Mouse (Mus musculus) heart, postnatal 4 days (tissue): Measurements from ENCODE around the gene Neo1. TPM values are rescaled to one million over a fixed set of nuclear protein-coding genes. Genes with fewer than 3 reads are reported as not detected.
"Not testable (repeated sequence)": the region's sequence is repeated elsewhere in the genome, so short reads cannot be mapped to it uniquely, and the experiment has no call there.

ENCODE experiments used
- DNase-seq: peaks from one replicate; pipeline ENCODE4 v3.0.0; 2021
- total RNA-seq, 2 experiments: library from RNA; stranded (reverse); gene quantifications; 2 replicates each; pipeline ENCODE4 v1.2.3; 2021

Gene Neo1
- total RNA-seq, 2 experiments from 2014 or later, result 72.3 to 72.8 TPM

DNA sequence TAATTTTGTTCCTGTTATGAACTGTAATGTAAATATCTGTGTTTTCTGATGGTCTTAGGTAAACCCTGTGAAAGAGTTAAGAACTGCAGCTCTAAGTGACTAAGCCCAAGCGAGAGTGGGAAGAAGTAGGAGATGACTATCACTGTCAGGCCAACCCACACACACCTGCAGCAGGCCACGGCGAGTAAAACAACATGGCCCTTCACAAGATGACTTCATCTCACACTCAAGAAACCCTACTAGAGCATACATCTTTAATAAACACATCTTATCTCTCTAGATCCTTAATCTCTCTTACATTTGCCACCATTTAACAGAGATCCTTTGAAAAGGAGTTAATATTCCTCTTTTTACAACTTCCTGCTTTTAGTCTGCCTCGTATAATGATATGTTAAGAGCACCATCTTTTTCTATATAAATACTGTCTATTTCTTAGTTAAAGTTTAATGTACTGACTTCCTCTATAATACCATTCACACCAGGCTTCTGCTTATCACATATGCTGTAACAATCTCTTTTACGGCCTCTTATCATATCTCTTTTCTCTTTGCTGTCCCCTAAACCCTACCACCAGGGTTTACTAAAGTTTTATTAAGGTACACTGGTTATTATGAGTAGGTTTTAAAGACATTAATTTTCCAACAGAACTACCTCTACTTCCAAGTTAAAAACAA, 46.8 kb downstream of the Neo1 start:
- no peak for DNase-seq

DNA sequence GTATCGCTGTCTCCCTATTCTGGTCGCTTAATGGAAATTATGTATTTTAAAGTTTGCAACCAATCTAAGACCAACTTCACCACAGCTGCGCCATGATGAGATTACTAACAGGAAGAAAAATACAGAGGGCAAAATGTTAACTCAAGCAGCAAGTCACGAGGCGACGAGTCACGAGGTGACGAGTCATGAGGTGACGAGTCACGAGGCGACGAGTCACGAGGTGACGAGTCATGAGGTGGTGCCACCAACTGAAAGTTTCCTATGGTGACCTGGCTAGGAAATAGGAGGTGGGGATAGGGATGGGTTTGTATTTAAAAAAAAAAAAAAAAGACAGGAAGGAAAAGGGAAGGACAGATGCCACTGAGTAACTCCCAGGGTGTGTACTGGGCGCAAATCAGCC, 57.2 kb downstream of the Neo1 start:
- no peak for DNase-seq

DNA sequence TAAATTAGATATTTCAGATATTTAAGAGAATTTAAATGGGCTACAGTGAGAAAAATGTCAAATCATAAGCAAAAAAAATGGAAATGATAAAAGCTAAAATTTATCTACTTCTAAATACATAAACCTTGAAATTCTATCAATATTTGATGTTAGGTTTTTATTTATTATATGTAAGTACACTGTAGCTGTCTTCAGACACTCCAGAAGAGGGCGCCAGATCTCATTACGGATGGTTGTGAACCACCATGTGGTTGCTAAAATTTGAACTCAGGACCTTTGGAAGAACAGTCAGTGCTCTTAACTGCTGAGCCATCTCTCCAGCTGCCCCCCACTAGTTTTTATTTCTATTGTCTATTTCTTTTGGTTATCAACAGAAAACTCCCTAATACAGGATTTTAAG, 65.1 kb downstream of the Neo1 start:
- not testable (repeated sequence) for DNase-seq

DNA sequence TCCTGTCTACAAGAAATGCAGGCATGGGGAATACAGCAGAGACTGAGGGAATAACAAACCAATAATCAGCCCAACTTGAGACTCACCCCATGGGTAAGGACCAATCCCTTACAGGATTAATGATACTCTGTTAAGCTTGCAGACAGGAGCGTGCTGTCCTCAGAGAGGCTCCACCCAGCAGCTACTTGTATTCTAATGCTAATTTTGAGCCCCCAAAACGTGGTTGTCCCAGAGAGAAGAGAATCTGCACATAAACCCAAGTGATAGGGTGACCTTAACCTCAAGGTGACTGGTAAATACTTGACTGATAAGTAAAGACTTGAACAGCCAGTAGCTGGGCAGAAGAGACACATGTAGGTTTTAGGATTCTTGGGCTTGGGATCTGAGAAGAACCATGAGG, 68.9 kb downstream of the Neo1 start:
- no peak for DNase-seq

DNA sequence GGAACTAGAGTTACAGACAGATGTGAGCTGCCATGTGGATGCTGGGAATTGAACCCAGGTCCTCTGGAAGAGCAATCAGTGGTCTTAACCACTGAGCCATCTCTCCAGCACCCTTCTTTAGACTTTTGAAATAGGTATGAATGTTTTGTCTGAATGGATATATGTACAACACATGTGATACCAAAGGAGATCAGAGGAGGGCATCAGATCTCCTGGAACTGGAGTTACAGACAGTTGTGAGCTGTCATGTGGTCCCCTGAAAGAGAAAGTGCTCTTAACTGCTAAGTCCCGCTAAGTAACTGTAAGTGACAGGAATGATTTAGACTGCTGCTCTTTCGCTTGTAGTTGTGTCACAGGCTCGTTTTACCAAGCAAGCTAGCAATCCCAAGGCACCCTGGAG, 80.7 kb downstream of the Neo1 start:
- no peak for DNase-seq

DNA sequence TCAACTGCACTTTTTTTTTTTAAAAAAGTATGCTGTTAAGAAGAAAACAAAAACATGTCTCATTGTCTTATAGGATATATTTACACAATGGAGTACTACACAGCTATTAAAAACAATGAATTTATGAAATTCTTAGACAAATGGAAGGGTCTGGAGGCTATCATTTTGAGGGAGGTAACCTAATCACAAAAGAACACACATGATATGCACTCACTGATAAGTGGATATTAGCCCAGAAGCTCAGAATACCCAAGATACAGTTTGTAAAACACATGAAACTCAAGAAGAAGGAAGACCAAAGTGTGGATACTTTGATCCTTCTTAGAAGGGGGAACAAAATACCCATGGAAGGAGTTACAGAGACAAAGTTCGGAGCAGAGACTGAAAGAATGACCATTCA, 90.3 kb downstream of the Neo1 start:
- DNase-seq, result not testable (repeated sequence)

DNA sequence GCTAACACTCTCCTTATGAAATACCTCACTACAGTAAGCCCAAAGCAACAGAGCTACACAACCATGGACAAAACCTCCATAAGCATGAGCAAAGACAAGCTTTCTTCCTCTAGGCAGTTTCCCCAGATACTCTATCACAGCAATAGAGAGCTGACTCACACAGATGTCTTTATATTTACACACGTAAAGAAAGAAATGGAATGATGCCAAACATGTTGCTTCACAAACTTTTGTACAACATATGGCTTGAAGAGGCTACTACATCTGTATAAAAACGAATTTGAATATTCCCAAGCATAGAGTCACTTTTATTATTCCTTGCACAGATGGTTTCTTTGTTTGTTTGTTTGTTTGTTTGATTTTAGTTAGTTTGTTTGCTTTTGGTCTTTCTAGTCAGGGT, 101.5 kb downstream of the Neo1 start:
- no peak for DNase-seq

DNA sequence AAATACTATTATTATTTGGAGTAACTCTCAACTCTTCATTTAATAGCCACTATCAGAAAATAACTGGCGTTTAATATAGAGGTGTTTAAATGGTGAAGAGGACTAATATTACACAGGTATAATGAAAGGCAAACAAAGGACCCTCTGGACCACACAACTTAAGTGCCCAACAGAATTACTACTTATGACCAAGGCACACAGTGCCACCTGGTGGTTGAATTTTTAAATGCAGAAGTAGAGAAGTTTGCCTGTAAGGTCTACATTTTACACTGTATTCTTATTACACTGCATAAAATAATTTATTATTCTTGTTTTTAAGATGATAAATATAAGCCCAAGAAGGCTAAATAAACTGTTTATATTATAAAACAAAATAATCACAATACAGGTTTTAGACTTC, 108.1 kb downstream of the Neo1 start:
- peak; percentile 54 for DNase-seq

DNA sequence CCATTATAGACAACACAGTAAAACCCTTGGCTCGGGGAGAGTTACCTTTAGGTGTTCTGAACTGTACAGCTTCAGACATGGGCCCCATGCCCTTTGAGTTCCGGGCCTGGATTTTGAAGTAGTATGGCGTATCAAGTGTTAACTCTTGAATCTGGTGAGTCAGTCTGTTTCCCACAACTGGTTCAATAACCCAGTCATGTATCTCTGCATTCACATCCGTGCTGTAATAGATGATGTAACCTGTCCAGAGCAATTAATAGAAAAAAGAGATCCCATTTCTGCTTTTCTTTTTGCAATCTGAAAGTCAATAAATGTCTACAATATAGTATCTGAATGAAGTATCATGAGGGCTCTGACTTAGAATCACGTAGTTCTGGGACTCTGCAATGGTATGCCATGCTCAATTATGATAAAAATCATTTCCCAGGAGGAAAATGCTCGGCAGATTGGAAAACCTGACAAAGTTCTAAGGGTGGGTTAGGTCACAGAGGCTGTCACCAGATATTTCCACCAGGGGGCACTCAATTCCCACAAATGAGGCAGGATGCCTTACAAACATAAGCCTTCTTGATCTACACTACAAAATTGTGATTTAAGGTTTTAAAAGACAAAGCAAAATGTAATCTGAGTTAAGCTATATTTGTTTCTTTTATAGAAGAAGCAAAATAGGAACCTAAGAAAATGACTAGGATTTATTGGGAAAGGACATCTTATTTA, 133.2 kb downstream of the Neo1 start:
- DNase-seq, result peak; percentile 73

DNA sequence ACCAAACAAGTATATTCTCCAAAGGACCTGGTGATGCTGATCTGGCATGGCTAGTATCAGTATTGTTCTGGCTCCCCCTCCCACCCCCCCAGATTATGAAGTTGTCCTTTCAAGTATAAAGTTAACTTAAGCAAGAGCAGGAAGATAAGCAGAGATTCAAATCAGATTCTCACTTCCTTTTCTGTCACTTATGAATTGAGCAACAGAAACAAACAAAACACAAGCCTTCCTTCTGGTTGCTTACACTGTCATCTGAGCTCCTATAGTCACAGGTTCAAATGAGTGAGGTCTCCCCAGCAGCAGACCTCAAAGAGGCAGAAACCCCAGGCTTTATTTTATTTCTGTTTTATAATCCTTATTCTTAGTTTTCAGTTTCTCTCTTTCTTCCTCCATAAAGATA, 136.6 kb downstream of the Neo1 start:
- DNase-seq, result no peak

DNA sequence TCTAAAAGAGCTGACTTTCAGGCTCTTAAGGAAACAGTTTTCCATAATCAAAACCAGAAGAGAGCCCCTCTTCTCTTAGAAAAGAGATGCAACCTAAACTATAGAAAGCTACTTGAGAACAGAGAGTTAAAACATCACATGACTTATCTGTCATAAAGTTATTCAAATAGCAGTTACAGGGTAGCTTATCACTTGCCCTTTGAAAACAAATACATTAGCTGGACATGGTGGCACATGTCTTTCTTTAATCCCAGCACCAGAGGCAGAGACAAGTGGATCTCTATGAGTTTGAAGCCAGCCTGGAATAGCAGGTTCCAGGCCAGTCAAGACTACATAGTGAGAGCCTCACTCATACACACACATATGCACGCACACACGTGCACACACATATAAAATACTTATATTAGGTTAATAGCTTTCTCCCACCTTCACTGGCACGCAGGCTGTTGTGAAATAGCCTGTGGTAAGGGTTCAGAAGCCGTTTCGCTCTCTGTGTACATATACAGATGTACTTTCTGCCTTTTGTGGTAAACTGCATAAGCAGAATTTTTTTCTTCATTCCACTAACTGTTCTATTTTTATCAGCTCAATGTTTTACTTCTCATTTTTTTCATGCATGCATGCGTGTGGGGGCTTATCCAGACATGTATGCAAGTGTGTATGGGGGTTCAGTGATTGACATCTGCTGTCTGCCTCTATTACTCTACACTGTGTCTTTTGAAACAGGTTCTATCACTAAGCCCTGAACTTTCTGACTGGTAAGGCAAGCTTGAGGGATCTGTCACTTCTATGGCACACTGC, 144.2 kb downstream of the Neo1 start:
- no peak for DNase-seq

DNA sequence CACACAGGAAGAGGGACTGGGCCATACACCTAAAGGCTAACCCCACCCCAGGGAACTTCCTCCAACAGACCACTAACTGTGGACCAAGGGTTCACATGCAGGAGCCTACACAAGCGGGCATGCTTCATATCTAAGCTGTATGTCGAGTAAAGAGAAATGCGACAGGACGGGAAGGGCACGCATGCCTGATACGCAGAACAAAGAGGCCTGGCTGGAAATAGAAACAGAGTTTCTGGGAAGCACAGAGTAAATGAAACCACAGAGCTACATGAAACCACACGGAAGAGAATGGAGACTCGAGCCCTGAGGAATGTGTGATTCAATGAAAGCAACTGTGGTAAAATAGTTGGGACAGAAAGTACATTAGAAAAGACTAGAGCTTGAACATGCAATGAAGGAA, 145.3 kb downstream of the Neo1 start:
- no peak for DNase-seq

DNA sequence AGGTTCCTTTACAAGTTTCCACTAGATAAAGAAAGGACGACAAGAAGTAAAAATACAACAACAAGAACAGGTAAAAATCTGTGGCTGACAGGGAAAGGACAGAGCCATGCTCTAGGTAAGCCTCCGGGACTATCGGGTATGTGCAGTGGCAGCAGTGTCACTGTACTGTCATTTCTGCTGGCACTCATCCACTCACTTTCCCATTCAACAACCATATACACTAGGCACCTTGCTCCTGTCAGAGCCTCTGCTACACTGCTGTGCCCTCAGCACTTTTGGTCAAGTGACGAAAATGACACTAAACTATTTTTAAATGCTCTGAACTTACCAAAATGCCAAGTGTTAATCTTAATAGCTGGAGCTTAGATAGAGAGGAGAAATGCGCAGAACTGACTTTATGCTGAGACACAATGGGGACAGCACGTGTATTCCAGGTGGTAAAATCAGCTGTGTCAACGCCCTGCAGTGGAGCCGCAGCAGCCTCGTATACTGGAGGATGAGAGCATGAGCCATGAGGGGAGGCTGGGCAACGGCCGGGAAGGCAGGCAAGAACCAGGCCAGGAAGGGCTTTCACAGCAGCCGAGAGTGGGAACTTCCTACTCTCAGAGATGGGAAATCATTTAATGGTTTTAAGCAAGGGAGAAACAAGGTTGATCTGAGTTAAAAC, 146.3 kb downstream of the Neo1 start:
- DNase-seq, result peak; percentile 25

DNA sequence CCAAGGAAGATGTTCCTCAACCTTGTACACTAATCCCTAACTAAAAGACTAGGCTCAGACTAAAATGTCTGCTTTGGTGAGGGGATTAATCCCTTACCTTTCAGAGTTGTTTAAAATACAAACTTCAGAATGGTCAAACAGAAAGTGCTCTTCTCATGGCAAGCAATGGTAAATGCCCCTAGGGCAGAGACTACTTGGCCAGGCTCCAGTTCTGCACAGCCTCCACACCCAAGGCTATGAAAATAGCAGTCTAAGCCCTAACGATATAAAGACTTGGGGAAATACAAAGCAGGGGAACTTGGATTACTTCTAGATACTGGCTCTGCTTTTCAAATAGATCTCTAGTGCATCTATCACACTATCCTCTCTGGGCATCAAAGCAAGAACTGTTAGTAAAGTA, 153.6 kb downstream of the Neo1 start:
- no peak for DNase-seq

DNA sequence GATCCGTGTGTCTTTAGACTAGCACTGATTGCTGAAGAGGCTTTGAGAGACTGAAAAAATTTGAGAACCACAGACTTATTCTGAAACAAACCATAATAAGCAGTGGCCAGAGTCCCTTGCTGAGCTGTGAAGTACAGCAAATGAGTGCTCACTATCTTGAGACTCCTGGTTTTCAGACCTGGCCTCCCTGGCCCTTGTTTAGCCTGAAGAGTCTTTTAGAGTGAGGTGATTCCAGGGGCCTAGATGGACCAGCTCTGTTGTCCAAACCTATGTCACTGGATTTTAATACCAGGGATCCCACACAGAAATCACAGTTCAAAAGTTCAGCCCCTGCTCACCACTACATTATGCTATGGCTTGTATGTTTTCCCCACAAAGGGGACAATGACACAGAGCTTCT, 156.4 kb downstream of the Neo1 start:
- no peak for DNase-seq

DNA sequence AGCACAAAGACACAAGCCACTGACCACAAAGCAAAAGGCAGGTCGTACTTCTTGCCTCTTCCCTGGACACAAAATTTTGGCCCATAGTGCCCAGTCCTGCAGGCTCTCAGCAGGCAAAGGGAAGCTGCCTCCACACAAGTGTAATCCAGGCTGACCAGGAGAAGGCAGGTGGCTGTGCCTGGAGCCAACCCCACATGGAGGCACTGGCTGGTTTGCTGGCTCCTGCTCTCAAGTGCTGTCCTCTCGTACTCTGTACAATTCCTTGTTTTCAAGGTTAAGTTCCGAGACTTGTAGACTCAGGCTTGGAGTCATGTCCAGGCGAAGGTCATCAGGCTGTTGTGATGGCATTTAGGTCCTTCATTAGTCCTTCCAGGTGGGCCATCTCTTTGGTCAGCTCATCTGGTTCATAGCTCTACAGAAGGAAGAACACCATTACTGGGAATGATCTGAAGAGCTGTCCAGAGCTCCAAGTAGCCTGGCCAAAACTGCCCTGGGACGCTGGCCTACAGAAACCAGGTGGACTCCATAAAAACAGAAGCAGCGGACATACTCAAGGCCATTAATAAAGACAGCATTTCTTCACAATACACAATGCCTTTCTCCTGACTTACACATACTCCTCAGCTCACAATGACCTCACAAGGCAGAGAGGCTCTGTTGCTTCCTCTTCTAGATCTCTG, 159.2 kb downstream of the Neo1 start:
- no peak for DNase-seq

DNA sequence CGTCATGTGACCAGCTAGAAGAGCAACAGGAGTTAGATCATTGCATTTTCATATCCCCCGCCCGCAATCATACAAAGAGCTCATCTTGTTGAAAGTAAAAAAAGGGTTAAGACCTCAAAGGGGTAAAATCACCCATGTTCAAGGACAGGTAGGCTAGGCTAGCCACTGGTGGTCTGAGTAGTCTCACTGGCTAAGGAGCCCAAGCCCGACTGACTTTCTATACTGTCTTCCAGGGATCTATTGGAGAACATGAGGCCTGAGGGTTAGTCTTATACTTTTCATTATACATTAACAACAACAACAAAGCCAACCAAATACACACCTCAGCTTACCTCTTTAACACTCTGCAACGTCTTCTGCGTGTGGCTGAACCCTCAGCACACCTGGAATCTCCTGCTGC, 160.8 kb downstream of the Neo1 start:
- no peak for DNase-seq

DNA sequence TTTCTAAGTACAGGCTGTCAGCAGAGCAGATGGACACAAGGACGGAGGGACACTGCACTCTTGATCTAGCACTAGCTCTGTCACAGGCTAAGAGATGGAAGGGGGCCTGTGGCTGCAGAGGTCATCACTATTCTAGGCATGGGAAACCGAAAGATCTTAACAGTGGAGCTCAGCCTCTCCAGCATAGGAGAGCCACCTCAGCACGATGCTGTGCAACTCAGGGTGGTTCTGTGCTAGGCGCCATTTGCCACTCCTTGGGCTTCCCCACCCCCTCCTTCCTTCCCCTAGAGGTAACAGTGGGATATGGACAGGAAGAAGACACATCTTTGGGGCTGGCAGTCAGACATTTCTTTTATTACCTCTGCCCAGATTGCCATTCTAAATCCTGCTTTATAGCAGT, 161.9 kb downstream of the Neo1 start:
- no peak for DNase-seq

DNA sequence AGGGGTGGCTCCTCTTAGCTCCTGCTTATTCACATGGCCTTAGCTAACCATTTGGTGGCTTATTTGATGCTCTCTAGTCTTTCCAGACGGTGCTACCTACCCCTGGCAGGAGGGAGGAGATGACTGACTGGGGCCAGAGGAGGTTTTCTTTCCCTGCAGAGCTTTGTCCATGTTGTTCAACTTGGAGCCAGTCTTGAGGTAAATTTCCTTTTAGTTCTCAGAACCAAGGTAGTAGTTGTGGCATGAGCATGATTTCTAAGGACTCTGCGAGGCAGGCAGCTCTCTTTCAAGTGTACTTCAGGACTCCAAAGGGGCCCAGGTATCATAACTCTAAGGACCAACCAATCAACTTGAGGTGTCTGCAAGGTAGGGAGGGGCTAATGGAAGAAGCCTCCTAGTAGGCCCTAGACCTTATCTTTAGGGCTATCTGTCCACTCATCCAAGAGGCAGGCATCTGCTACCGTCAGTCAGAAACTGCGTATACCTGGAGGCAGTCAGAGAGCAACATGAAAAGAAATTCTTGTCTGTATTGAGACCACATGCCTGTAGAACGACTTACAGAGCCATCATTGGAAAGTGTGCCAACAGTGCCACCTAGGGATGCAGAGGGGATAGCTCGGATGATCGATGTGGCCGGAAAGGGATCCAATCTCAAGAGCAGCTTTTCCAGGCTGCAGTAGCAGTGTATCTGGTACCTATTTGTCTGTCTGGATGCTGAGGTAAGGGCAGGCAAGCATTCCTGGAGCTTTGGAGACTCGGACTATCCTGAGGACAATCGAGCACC, 162.5 kb downstream of the Neo1 start:
- peak; percentile 71 for DNase-seq

DNA sequence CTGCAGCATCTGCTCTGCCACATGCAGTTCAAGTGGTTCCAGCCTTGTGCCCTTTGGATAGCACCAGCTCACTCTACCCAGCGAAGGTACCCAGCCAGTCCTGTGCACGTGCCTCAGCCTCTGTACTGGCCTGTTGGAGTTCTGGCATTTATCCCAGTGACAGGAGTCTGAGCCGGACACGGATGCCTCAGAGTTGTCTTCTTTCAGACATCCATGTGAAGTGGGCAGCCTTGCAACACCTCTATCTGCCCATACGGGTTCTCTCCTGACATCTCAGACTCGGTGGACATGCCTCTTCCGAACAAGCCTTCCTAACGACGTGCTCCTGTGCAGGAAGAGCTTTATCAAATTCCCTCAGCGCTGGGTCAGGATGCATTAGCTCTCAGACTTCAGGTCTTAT, 165.1 kb downstream of the Neo1 start:
- DNase-seq, result no peak

DNA sequence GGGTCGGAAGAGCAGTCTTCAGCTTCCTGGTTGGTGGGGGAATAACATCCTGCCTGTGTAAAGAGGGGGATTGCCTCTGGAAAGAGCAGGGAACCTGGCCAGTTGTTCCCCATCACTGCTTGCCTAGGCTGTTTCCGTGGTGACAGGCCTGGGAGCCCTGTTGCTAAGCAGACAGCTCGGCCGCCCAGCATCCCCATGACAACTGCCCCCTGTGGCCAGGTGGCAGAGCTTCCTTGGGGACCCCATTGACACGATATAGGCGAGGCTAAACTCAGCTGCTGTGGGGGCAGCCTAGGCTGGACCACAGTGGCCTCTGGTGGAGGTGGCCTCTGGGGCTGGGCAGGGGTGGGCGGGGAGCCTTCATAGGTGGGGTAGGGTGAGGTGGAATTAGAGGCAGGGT, 172.4 kb downstream of the Neo1 start:
- DNase-seq, result no peak
